Mouse (Mus musculus): ENCODE measurements around the gene Cul5.

Gene Cul5

DNA sequence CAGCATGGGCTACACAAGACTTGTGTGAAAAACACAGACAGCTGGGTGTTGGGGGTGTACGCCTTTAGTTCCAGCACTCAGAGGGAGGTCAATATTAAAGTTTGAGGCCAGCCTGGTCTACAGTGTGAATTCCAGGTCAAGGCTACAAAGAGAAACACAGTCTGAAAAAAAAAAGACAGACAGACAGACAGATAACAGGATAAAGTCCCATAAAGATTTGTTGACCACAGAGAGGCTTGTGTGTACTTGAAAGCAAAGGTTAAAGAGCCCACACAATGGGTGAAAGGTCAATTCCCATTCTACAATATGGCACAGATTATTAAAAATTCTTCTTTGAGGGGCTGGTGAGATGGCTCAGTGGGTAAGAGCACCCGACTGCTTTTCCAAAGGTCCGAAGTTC, 62.6 kb downstream of the Cul5 start:
- no peak for DNase-seq (ENCODE audit: extremely low spot score)

- DNase-seq (ENCODE audit: extremely low spot score): no peak
These were observed 64.9 kb downstream of the Cul5 start for GRCm38 (mm10) chr9:53604954-53605353.

DNA sequence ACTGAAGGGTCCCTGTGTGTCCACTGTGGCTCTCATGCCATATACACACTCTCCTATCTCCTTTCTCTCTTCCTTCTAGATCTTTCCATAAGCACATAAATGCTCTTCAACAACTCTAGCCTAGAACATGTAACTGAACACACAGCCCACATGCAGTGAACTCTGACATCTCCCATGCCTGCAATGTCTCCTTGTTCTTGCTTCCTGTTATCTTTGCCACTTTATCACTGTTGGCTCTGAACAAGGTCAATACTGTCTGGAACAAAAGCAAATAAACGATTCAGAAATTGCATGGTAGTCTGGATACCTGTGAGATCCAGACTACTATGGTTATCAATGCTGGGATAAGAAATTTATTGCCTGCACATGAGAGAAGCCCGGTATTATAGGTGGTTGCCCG, 66.0 kb downstream of the Cul5 start:
- DNase-seq (ENCODE audit: extremely low spot score): no peak

DNA sequence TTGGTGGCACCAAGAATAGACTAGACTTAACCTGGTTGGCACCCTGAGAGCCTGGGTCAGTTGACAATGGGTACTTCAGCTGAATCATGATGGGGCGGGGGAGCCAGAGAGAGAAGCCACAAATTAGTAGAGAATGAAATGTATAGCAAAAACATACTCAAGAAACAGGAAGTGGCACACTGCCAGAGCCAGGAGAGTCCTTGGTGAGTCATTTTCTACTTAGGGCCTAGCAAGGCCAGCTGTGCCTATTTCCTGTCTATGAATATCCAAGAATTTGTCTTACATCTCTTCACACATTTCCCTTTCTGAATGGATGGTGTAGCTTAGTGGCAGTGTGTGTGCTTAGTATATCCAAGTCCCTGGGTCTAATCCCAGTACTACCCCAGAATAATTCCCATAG, 66.4 kb downstream of the Cul5 start:
- no peak for DNase-seq (ENCODE audit: extremely low spot score)

GRCm38 (mm10) chr9:53601541-53601940, 68.3 kb downstream of the Cul5 start:
- DNase-seq (ENCODE audit: extremely low spot score): no peak

GRCm38 (mm10) chr9:53598631-53599030, 71.2 kb downstream of the Cul5 start:
- no peak for DNase-seq (ENCODE audit: extremely low spot score)

DNA sequence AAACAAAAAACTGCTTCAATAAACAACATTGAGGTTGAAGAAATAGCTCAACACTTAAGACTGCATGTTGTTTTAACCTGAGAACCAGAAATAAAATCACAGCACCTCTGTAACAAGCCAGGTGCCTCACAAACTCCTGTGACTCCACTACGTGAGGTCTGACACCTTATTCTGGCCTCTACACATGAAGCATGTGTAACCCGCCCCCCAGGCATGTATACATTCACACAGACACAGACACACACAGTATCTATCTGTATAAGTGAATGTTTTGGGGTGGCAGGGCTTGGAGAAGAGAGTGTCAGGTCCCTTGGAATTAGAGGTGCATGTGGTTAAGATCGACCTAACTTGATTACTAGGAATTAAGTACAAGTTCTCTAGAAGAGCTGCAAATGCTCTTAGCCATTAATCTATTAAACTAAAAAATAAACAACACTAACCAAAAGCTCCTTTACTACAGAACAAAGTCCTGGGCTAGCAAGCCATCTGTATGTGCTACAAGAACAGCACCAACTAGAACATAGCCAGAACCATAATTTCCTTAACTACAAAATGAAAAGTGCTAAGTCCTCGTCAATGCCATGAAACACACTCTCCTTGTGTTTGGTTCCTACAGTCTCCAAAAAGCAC, 72.7 kb downstream of the Cul5 start:
- DNase-seq (ENCODE audit: extremely low spot score): no peak

DNA sequence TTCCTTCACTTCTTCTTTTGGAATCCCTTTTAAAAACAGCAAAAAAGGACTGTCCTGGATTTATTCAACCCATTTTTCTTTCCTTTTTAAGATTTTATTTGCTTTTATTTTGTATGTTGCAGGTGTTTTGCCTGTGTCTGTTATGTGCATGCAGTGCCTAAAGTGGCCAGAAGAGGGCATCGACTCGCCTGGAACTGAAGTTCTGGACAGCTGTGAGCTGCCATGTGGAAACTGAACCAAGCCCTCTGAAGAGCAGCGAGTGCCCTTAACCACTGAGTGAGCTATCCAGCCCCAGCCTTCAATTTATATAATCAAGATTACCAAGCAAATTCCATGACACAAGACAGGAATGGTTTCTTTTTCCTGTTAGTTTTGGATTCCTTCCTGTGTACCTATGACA, 75.0 kb downstream of the Cul5 start:
- DNase-seq (ENCODE audit: extremely low spot score): peak; percentile 58

DNA sequence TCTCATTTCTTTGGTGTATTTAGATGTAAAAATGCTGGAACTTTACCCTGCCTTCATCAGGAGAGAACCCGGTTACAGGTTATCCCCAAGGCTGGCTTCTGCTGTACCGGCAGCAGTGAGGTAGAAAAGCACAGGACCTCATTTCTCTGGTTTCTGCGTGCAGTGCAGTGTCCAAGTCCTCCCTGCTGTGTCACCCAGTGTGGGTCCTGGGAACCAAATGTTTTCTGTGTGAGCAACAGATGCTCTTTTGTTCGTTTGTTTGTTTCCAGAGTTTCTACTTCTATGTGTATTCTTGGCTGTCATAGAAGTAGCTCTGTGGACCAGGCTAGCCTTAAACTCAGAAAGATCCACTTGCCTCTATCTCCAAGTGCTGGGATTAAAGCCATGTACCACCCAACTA, 87.9 kb downstream of the Cul5 start:
- DNase-seq (ENCODE audit: extremely low spot score): no peak

- DNase-seq (ENCODE audit: extremely low spot score): no peak
These were observed 94.1 kb downstream of the Cul5 start for GRCm38 (mm10) chr9:53575721-53576120.

DNA sequence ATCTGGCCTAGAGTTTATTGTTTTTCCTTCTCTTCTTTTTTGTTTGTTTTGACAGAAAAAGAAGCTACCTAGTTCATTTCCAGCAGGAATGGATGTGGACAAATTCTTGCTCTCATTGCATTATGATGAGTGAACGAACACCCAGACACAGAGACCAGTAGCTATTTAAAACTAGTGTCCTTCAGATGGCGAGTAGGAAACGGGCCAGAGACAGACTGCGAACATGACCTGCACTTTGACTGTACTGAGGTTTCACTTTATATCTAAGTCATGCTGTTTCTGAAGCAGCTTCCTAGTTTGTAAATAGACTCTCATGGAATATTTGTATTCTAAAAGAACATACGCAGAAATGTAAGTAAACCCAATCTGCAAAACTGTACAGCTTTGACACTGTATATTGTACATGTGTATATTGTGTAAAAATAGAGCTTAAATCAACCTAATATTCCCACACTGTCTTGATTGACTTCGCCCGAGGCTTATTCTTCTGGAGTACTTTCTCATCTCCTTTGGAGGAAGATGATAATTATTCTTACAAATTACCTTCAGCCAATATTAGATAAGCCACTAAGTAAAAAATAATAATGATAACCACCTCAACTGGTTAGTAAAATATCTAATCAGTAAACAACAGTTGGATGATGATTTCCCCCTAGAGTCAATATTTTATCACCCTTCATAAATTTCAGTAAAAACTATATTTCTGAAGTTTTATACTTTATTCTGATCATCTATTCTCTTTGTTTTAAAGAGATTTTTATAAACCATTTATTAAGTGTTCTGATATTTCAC, 97.1 kb downstream of the Cul5 start:
- DNase-seq (ENCODE audit: extremely low spot score): no peak

DNA sequence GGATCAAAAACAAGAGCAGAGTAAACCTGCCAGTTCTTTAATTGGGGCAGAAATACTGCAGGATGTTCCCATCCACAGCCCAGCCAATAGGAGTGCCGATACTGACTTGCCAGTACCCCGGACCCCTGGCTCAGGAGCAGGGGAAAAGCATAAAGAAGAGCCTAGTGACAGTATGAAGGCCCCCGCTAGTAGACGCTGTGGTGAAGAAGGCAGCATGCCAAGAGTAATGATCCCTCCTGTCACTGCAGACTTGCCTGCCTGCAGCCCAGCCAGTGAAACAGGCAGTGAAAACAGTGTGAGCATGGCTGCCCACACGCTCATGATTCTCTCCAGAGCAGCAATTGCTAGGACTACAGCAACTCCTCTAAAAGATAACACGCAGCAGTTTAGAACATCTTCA, 99.2 kb downstream of the Cul5 start:
- no peak for DNase-seq (ENCODE audit: extremely low spot score)
